Mouse (Mus musculus): ENCODE data around the gene Trmt44.

GRCm38 (mm10) chr5:35556393-35556792, 18.5 kb downstream of the Trmt44 start:
- TF ChIP-seq CTCF (IDR thresholded peaks at IDR 0.05; ENCODE audit: borderline replicate concordance, extremely low read depth, insufficient read depth, insufficient read length) (no peak), POLR2A (IDR thresholded peaks at IDR 0.05; ENCODE audit: borderline replicate concordance, extremely low read depth, insufficient read depth, insufficient read length, poor library complexity, severe bottlenecking) (no peak)

Measured in brain, embryonic 14.5 days (tissue).